Mouse (Mus musculus) forebrain, embryonic 12.5 days (tissue): ENCODE data around the gene Pbx1. TPM values are rescaled to one million over a fixed set of nuclear protein-coding genes. Genes with fewer than 3 reads are reported as not detected.

Experiments used
- ATAC-seq: fragments of 200-750 bp; cut with Nextera tagmentation; 2 replicates; pipeline ENCODE4 v1.8.0; 2017; ENCODE audit warnings: moderate TSS enrichment; ENCODE audit not compliant: low FRiP score
- H3K27ac ChIP-seq: fragments of 300-500 bp; sonication (generic); 2 replicates; pipeline ENCODE4 v1.5.1; 2016; ENCODE audit warnings: mild to moderate bottlenecking
- H3K27me3 ChIP-seq: fragments of 300-500 bp; sonication (generic); 2 replicates; pipeline ENCODE4 v1.6.1; 2016; ENCODE audit warnings: mild to moderate bottlenecking
- H3K36me3 ChIP-seq: fragments of 300-500 bp; sonication (generic); replicated peaks from 2 replicates; pipeline ENCODE4 v1.6.1; 2016; ENCODE audit warnings: mild to moderate bottlenecking
- H3K4me1 ChIP-seq: fragments of 300-500 bp; sonication (generic); 2 replicates; pipeline ENCODE4 v1.6.1; 2016
- H3K4me2 ChIP-seq: fragments of 300-500 bp; sonication (generic); 2 replicates; pipeline ENCODE4 v1.6.1; 2016; ENCODE audit warnings: mild to moderate bottlenecking, moderate library complexity
- H3K4me3 ChIP-seq: fragments of 300-500 bp; sonication (generic); replicated peaks from 2 replicates; pipeline ENCODE4 v1.5.1; 2016; ENCODE audit warnings: mild to moderate bottlenecking
- H3K9ac ChIP-seq: fragments of 300-500 bp; sonication (generic); 2 replicates; pipeline ENCODE4 v1.6.1; 2016; ENCODE audit warnings: mild to moderate bottlenecking
- H3K9me3 ChIP-seq: fragments of 300-500 bp; sonication (generic); 2 replicates; pipeline ENCODE4 v1.6.1; 2016
- WGBS: fragments of 180-500 bp; shearing (Covaris S2); methylation state at CpG from one replicate; pipeline ENCODE4 v1.1.7; 2016; 5-methylcytosine and 5-hydroxymethylcytosine counted together
- polyA plus RNA-seq: library from polyadenylated mRNA; unstranded; fragments of >200 nt; fragmentation: Nextera tagmentation; extraction: Ambion mirVana; gene quantifications from 2 replicates; pipeline ENCODE4 v1.2.1, GENCODE M21; 2016

Pbx1 gene
- polyA plus RNA-seq, 1 experiment from 2014 or later: 69.4 TPM

- no peak overlapping the region for H3K9ac ChIP-seq
- WGBS: 13% methylated on average over 7 of the region's 7 CpGs
- peaks cover 67% of the 10 kb centered on the region for H3K4me1 ChIP-seq
- ATAC-seq: peak; percentile 41; the same call in 1 of the 2 replicates
- H3K36me3 ChIP-seq: no peaks in the 10 kb centered on the region; the same call in 1 of the 2 replicates
- H3K4me3 ChIP-seq: 0 out of 2 replicates have a peak overlapping the region, but pooled peaks have one; percentile 5
- H3K27me3 ChIP-seq: no peaks in the 10 kb centered on the region
- no peaks in the 10 kb centered on the region for H3K9me3 ChIP-seq
- H3K27ac ChIP-seq: peak overlapping the region; percentile 74
- peak overlapping the region; percentile 29 for H3K4me2 ChIP-seq
Observed at GRCm38 (mm10) chr1:168241316-168241715, 190.8 kb downstream of the Pbx1 start.

GRCm38 (mm10) chr1:168240846-168241245 is 191.2 kb downstream of the Pbx1 start:
- H3K4me3 ChIP-seq: no peak overlapping the region
- peaks cover 66% of the 10 kb centered on the region for H3K4me1 ChIP-seq
- H3K36me3 ChIP-seq: no peaks in the 10 kb centered on the region; the same call in 1 of the 2 replicates
- no peak overlapping the region for H3K9ac ChIP-seq
- H3K9me3 ChIP-seq: no peaks in the 10 kb centered on the region
- H3K27ac ChIP-seq: peak overlapping the region; percentile 74
- ATAC-seq: peak; percentile 21; the same call in 1 of the 2 replicates
- 19% methylated on average over 7 of the region's 7 CpGs for whole genome bisulfite sequencing
- H3K27me3 ChIP-seq: no peaks in the 10 kb centered on the region
- H3K4me2 ChIP-seq: peak overlapping the region; percentile 30

GRCm38 (mm10) chr1:168240386-168240785 is 191.7 kb downstream of the Pbx1 start:
- no peak overlapping the region; the same call in 1 of the 2 replicates for H3K4me2 ChIP-seq
- no peak overlapping the region for H3K9ac ChIP-seq
- no peak overlapping the region for H3K4me3 ChIP-seq
- H3K9me3 ChIP-seq: no peaks in the 10 kb centered on the region
- no peak for ATAC-seq
- H3K36me3 ChIP-seq: no peaks in the 10 kb centered on the region; the same call in 1 of the 2 replicates
- 74% methylated on average over 5 of the region's 5 CpGs for WGBS
- H3K27me3 ChIP-seq: no peaks in the 10 kb centered on the region
- H3K27ac ChIP-seq: peak overlapping the region; percentile 74
- H3K4me1 ChIP-seq: peaks cover 66% of the 10 kb centered on the region

GRCm38 (mm10) chr1:168236101-168236500 is 196.0 kb downstream of the Pbx1 start:
- no peak overlapping the region for H3K27ac ChIP-seq
- no peak overlapping the region for H3K4me3 ChIP-seq
- no peaks in the 10 kb centered on the region for H3K9me3 ChIP-seq
- no peak overlapping the region for H3K9ac ChIP-seq
- no peak for ATAC-seq
- H3K36me3 ChIP-seq: peaks cover 3% of the 10 kb centered on the region; the same call in 1 of the 2 replicates
- H3K27me3 ChIP-seq: no peaks in the 10 kb centered on the region
- WGBS: 93% methylated on average over 5 of the region's 5 CpGs
- no peak overlapping the region for H3K4me2 ChIP-seq
- H3K4me1 ChIP-seq: peaks cover 46% of the 10 kb centered on the region

GRCm38 (mm10) chr1:168234355-168234754 is 197.7 kb downstream of the Pbx1 start:
- H3K9ac ChIP-seq: no peak overlapping the region
- H3K27ac ChIP-seq: 0 out of 2 replicates have a peak overlapping the region, but pooled peaks have one; percentile 1
- no peak for ATAC-seq
- WGBS: 63% methylated on average over 11 of the region's 11 CpGs
- H3K27me3 ChIP-seq: no peaks in the 10 kb centered on the region
- H3K4me1 ChIP-seq: peaks cover 48% of the 10 kb centered on the region
- peaks cover 3% of the 10 kb centered on the region; the same call in 1 of the 2 replicates for H3K36me3 ChIP-seq
- H3K4me3 ChIP-seq: no peak overlapping the region
- no peaks in the 10 kb centered on the region for H3K9me3 ChIP-seq
- no peak overlapping the region for H3K4me2 ChIP-seq

GRCm38 (mm10) chr1:168233182-168233581 is 198.9 kb downstream of the Pbx1 start:
- H3K36me3 ChIP-seq: peaks cover 3% of the 10 kb centered on the region; the same call in 1 of the 2 replicates
- H3K4me3 ChIP-seq: no peak overlapping the region
- peaks cover 51% of the 10 kb centered on the region for H3K4me1 ChIP-seq
- H3K27ac ChIP-seq: no peak overlapping the region
- no peaks in the 10 kb centered on the region for H3K9me3 ChIP-seq
- H3K9ac ChIP-seq: no peak overlapping the region
- ATAC-seq: no peak
- WGBS: 100% methylated on average over 1 of the region's 1 CpGs
- no peaks in the 10 kb centered on the region for H3K27me3 ChIP-seq
- H3K4me2 ChIP-seq: no peak overlapping the region

GRCm38 (mm10) chr1:168231548-168232429 is 200.3 kb downstream of the Pbx1 start:
- Histone ChIP-seq H3K4me1 (peaks cover 52% of the 10 kb centered on the region), H3K27ac (peak overlapping the region; percentile 60; the same call in 1 of the 2 replicates), H3K27me3 (no peaks in the 10 kb centered on the region), H3K9ac (no peak overlapping the region), H3K36me3 (peaks cover 3% of the 10 kb centered on the region; the same call in 1 of the 2 replicates), H3K4me3 (no peak overlapping the region), H3K4me2 (no peak overlapping the region), H3K9me3 (no peaks in the 10 kb centered on the region)
- WGBS: 91% methylated on average over 11 of the region's 11 CpGs
- ATAC-seq: no peak

GRCm38 (mm10) chr1:168230858-168231257 is 201.2 kb downstream of the Pbx1 start:
- Histone ChIP-seq H3K4me2 (no peak overlapping the region), H3K9ac (no peak overlapping the region), H3K4me3 (no peak overlapping the region), H3K27me3 (no peaks in the 10 kb centered on the region), H3K4me1 (peaks cover 56% of the 10 kb centered on the region), H3K27ac (peak overlapping the region; percentile 60), H3K36me3 (peaks cover 3% of the 10 kb centered on the region; the same call in 1 of the 2 replicates), H3K9me3 (no peaks in the 10 kb centered on the region)
- 79% methylated on average over 1 of the region's 1 CpGs for WGBS
- no peak for ATAC-seq

GRCm38 (mm10) chr1:168230134-168230533 is 201.9 kb downstream of the Pbx1 start:
- Histone ChIP-seq H3K9ac (no peak overlapping the region), H3K4me3 (no peak overlapping the region), H3K36me3 (peaks cover 3% of the 10 kb centered on the region; the same call in 1 of the 2 replicates), H3K9me3 (no peaks in the 10 kb centered on the region), H3K27ac (peak overlapping the region; percentile 60), H3K4me1 (peaks cover 57% of the 10 kb centered on the region), H3K27me3 (no peaks in the 10 kb centered on the region), H3K4me2 (no peak overlapping the region)
- WGBS: 53% methylated on average over 4 of the region's 4 CpGs
- ATAC-seq: peak; percentile 57; the same call in 1 of the 2 replicates

- H3K9me3 ChIP-seq: no peaks in the 10 kb centered on the region
- 0 out of 2 replicates have a peak overlapping the region, but pooled peaks have one; percentile 19 for H3K27ac ChIP-seq
- H3K27me3 ChIP-seq: no peaks in the 10 kb centered on the region
- H3K9ac ChIP-seq: no peak overlapping the region
- H3K4me3 ChIP-seq: no peak overlapping the region
- no peak overlapping the region for H3K4me2 ChIP-seq
- 73% methylated on average over 6 of the region's 6 CpGs for whole genome bisulfite sequencing
- peaks cover 3% of the 10 kb centered on the region; the same call in 1 of the 2 replicates for H3K36me3 ChIP-seq
- no peak for ATAC-seq
- H3K4me1 ChIP-seq: peaks cover 53% of the 10 kb centered on the region
Observed at GRCm38 (mm10) chr1:168228756-168229526, 203.1 kb downstream of the Pbx1 start.

- no peaks in the 10 kb centered on the region for H3K27me3 ChIP-seq
- 70% methylated on average over 6 of the region's 6 CpGs for WGBS
- H3K9me3 ChIP-seq: no peaks in the 10 kb centered on the region
- no peak overlapping the region for H3K9ac ChIP-seq
- H3K36me3 ChIP-seq: no peaks in the 10 kb centered on the region
- peaks cover 66% of the 10 kb centered on the region for H3K4me1 ChIP-seq
- ATAC-seq: no peak
- peak overlapping the region; percentile 21; the same call in 1 of the 2 replicates for H3K27ac ChIP-seq
- no peak overlapping the region for H3K4me2 ChIP-seq
- H3K4me3 ChIP-seq: no peak overlapping the region
Observed at GRCm38 (mm10) chr1:168226150-168226549, 205.9 kb downstream of the Pbx1 start.
